Mouse (Mus musculus) liver, embryonic 12.5 days (tissue): ENCODE results near the gene Ankef1. TPM values are rescaled to one million over a fixed set of nuclear protein-coding genes. Genes with fewer than 3 reads are reported as not detected.
A peak's percentile ranks its signal among the peaks of the same experiment; 100 is the strongest.

Experiments used
- ATAC-seq: fragments of 200-750 bp; cut with Nextera tagmentation; 2 replicates; pipeline ENCODE4 v1.8.0; 2017; ENCODE audit warnings: moderate number of reproducible peaks, mild to moderate bottlenecking, moderate library complexity
- H3K27ac ChIP-seq: fragments of 300-500 bp; sonication (generic); 2 replicates; pipeline ENCODE4 v1.5.1; 2016; ENCODE audit warnings: mild to moderate bottlenecking
- H3K27me3 ChIP-seq: fragments of 300-500 bp; sonication (generic); replicated peaks from 2 replicates; pipeline ENCODE4 v1.6.1; 2016; ENCODE audit warnings: mild to moderate bottlenecking, moderate library complexity
- H3K36me3 ChIP-seq: fragments of 300-500 bp; sonication (generic); 2 replicates; pipeline ENCODE4 v1.6.1; 2016; ENCODE audit warnings: mild to moderate bottlenecking, moderate library complexity
- H3K4me1 ChIP-seq: fragments of 300-500 bp; sonication (generic); 2 replicates; pipeline ENCODE4 v1.6.1; 2016
- H3K4me2 ChIP-seq: fragments of 300-500 bp; sonication (generic); 2 replicates; pipeline ENCODE4 v1.6.1; 2016; ENCODE audit warnings: mild to moderate bottlenecking, moderate library complexity
- H3K4me3 ChIP-seq: fragments of 300-500 bp; sonication (generic); 2 replicates; pipeline ENCODE4 v1.5.1; 2016; ENCODE audit warnings: mild to moderate bottlenecking, moderate library complexity
- H3K9ac ChIP-seq: fragments of 300-500 bp; sonication (generic); 2 replicates; pipeline ENCODE4 v1.6.1; 2016; ENCODE audit warnings: mild to moderate bottlenecking, moderate library complexity
- H3K9me3 ChIP-seq: fragments of 300-500 bp; sonication (generic); replicated peaks from 2 replicates; pipeline ENCODE4 v1.6.1; 2016; ENCODE audit warnings: mild to moderate bottlenecking, moderate library complexity
- WGBS: fragments of 180-500 bp; shearing (Covaris S2); methylation state at CpG from one replicate; pipeline ENCODE4 v1.1.7; 2016; ENCODE audit not compliant: insufficient replicate concordance; 5-methylcytosine and 5-hydroxymethylcytosine counted together
- polyA plus RNA-seq: library from polyadenylated mRNA; unstranded; fragments of >200 nt; fragmentation: Nextera tagmentation; extraction: Ambion mirVana; gene quantifications from 2 replicates; pipeline ENCODE4 v1.2.1, GENCODE M21; 2016

Ankef1 gene
- not detected in 2 replicates for polyA plus RNA-seq

DNA sequence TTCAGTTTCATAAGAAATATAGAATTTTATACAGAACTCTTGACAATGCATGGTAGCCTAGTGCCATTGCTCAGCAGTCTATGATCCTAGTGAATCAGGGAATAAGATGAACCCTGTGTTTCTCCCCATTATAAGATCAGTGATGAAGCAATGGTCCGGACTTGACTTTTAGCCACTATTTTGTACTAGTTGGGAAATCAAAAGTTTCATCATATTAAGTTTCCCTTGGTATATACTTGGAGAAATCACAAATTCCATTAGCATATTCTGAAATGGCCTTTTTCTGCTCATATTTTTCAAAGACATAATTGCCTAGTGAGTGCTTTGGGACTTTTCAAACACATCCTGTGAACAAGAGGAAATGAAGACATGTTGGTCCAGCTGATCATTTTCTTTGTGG lies at the start of gene Ankef1:
TSS of gene Ankef1 (plus strand) at position 260 of the 400 bp plus-strand sequence.
- 66% methylated on average over 1 of the region's 1 CpGs for WGBS
- no peak for ATAC-seq
- H3K9ac ChIP-seq, result no peak within 1 kb of the TSS

GRCm38 (mm10) chr2:136456468-136456867 lies 45.2 kb upstream of the Ankef1 start:
- 69% methylated on average over 2 of the region's 2 CpGs for WGBS
- H3K27ac ChIP-seq, result no peak overlapping the region
- no peaks in the 10 kb centered on the region for H3K36me3 ChIP-seq
- no peaks in the 10 kb centered on the region for H3K9me3 ChIP-seq
- no peak overlapping the region for H3K4me3 ChIP-seq
- H3K27me3 ChIP-seq, result no peaks in the 10 kb centered on the region
- H3K9ac ChIP-seq, result no peak overlapping the region
- H3K4me1 ChIP-seq, result no peaks in the 10 kb centered on the region
- H3K4me2 ChIP-seq, result no peak overlapping the region
- ATAC-seq, result peak; percentile 40; the same call in 1 of the 2 replicates

More for the DNA sequence above, at the start of gene Ankef1:
- H3K27me3 ChIP-seq, result no peaks in the 10 kb centered on the region
- no peak within 1 kb of the TSS for H3K27ac ChIP-seq
- no peaks in the 10 kb centered on the region for H3K4me1 ChIP-seq
- no peak within 1 kb of the TSS for H3K4me3 ChIP-seq
- no peak within 1 kb of the TSS for H3K4me2 ChIP-seq
- no peaks in the 10 kb centered on the region for H3K9me3 ChIP-seq
- H3K36me3 ChIP-seq, result no peaks in the 10 kb centered on the region

- Histone ChIP-seq H3K4me2 (no peak overlapping the region), H3K9ac (no peak overlapping the region), H3K4me1 (no peaks in the 10 kb centered on the region), H3K27me3 (no peaks in the 10 kb centered on the region), H3K27ac (no peak overlapping the region), H3K36me3 (no peaks in the 10 kb centered on the region), H3K4me3 (no peak overlapping the region), H3K9me3 (no peaks in the 10 kb centered on the region)
- WGBS, result 60% methylated on average over 3 of the region's 3 CpGs
- no peak for ATAC-seq
These were observed 44.8 kb upstream of the Ankef1 start for GRCm38 (mm10) chr2:136456875-136457274.

DNA sequence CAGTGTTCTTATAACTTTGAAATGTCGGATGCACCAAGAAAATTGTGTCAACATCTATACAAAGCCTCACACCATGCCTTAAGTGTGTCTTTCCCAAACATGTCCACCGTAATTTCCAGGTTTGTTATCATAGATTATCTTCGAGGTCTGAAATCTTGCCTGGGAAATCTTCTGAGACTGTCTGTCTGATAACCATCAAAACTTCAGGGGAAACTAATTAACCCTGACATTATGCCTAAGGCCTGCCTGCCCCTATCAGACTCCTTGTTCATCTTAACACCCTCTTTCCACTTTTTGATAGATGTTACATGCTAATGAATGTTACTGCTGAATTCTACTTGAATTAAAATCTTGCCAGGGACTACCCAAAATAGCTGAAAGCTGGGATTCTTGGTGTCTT lies 24.1 kb upstream of the Ankef1 start:
- ATAC-seq, result no peak
- Histone ChIP-seq H3K4me3 (no peak overlapping the region), H3K9me3 (no peaks in the 10 kb centered on the region)

DNA sequence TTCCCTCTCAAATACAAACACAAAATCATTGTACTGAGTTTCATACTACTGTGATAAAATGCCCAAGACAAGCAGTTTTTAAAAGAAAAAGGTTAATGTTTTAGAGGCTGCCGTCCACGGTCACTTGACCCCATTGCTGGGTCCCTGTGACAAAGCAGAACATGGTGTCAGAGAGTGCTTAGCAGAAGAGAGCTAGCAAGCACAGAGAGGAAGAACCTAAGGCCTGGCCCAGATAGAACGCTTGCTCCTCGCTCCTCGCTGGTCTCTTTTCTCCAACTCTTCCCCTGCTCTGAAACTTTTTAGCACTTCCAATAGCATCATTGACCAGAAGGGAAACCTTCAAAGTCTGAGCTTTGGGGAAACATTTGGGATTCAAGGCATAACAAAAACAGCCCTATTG lies 19.4 kb upstream of the Ankef1 start:
- H3K36me3 ChIP-seq, result no peaks in the 10 kb centered on the region
- no peak overlapping the region for H3K4me2 ChIP-seq
- no peaks in the 10 kb centered on the region for H3K27me3 ChIP-seq
- H3K9ac ChIP-seq, result no peak overlapping the region
- no peak for ATAC-seq
- no peak overlapping the region for H3K4me3 ChIP-seq
- no peak overlapping the region for H3K27ac ChIP-seq
- no peaks in the 10 kb centered on the region for H3K4me1 ChIP-seq
- 54% methylated on average over 5 of the region's 5 CpGs for WGBS
- H3K9me3 ChIP-seq, result no peaks in the 10 kb centered on the region

More for the DNA sequence above, 24.1 kb upstream of the Ankef1 start:
- no peaks in the 10 kb centered on the region for H3K27me3 ChIP-seq
- H3K9ac ChIP-seq, result no peak overlapping the region
- 65% methylated on average over 3 of the region's 3 CpGs for WGBS
- no peak overlapping the region for H3K4me2 ChIP-seq
- H3K27ac ChIP-seq, result no peak overlapping the region
- H3K4me1 ChIP-seq, result no peaks in the 10 kb centered on the region
- H3K36me3 ChIP-seq, result no peaks in the 10 kb centered on the region

DNA sequence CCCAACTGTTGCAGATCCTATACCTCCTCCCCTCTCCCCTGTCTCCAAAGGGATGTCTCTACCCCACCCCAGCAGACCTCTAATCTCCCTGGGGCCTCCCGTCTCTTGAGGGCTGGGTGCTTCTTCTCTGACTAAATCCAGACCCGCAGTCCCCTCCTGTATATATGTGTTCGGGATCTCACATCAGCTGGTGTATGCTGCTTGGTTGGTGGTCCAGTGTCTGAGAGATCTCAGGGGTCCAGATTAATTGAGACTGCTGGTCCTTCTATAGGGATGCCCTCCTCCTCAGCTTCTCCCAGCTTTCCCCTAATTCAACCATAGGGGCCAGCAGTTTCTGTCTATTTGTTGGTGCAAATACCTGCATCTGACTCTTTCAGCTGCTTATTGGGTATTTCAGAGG lies 18.7 kb upstream of the Ankef1 start:
- ATAC-seq, result no peak
- no peak overlapping the region for H3K27ac ChIP-seq
- no peaks in the 10 kb centered on the region for H3K4me1 ChIP-seq
- H3K27me3 ChIP-seq, result no peaks in the 10 kb centered on the region
- H3K9ac ChIP-seq, result no peak overlapping the region
- no peaks in the 10 kb centered on the region for H3K36me3 ChIP-seq
- WGBS, result 69% methylated on average over 3 of the region's 3 CpGs
- no peak overlapping the region for H3K4me3 ChIP-seq
- H3K9me3 ChIP-seq, result no peaks in the 10 kb centered on the region
- no peak overlapping the region for H3K4me2 ChIP-seq

- H3K9ac ChIP-seq, result no peak overlapping the region
- H3K27me3 ChIP-seq, result no peaks in the 10 kb centered on the region
- H3K4me3 ChIP-seq, result no peak overlapping the region
- WGBS, result 44% methylated on average over 3 of the region's 3 CpGs
- no peak for ATAC-seq
- no peak overlapping the region for H3K27ac ChIP-seq
- no peaks in the 10 kb centered on the region for H3K36me3 ChIP-seq
- H3K4me1 ChIP-seq, result no peaks in the 10 kb centered on the region
- H3K9me3 ChIP-seq, result no peaks in the 10 kb centered on the region
- H3K4me2 ChIP-seq, result no peak overlapping the region
These were observed 16.8 kb upstream of the Ankef1 start for GRCm38 (mm10) chr2:136484955-136485354.

GRCm38 (mm10) chr2:136485401-136485800 lies 16.3 kb upstream of the Ankef1 start:
- Histone ChIP-seq H3K36me3 (no peaks in the 10 kb centered on the region), H3K4me2 (0 out of 2 replicates have a peak overlapping the region, but pooled peaks have one; percentile 22), H3K27ac (no peak overlapping the region), H3K9ac (no peak overlapping the region), H3K4me3 (no peak overlapping the region), H3K27me3 (no peaks in the 10 kb centered on the region), H3K9me3 (no peaks in the 10 kb centered on the region), H3K4me1 (no peaks in the 10 kb centered on the region)
- ATAC-seq, result no peak
- 91% methylated on average over 1 of the region's 1 CpGs for WGBS

GRCm38 (mm10) chr2:136485815-136486619 lies 15.7 kb upstream of the Ankef1 start:
- 0 out of 2 replicates have a peak overlapping the region, but pooled peaks have one; percentile 22 for H3K4me2 ChIP-seq
- WGBS, result 9% methylated on average over 6 of the region's 6 CpGs
- no peaks in the 10 kb centered on the region for H3K9me3 ChIP-seq
- no peak overlapping the region for H3K9ac ChIP-seq
- H3K27me3 ChIP-seq, result no peaks in the 10 kb centered on the region
- H3K36me3 ChIP-seq, result no peaks in the 10 kb centered on the region
- no peaks in the 10 kb centered on the region for H3K4me1 ChIP-seq
- H3K4me3 ChIP-seq, result no peak overlapping the region
- no peak overlapping the region for H3K27ac ChIP-seq
- peak; percentile 58; the same call in 1 of the 2 replicates for ATAC-seq

DNA sequence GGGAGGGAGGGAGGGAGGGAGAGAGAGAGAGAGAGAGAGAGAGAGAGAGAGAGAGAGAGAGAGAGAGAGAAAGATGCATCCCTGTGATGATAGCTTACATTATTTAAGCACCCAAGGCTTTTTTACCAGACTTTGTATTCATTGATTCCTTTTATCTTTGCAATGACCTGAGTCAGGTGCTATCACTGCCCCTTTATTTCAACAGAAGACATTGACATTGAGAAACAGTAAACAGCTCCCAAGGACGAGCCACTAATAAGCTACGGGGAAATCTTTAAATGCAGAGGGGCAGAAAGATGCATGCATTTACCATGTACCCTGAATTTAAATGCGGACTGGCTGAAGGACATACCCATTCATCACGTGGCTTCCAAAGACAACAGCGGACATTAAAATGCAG lies 14.7 kb upstream of the Ankef1 start:
- H3K9ac ChIP-seq, result no peak overlapping the region
- no peaks in the 10 kb centered on the region for H3K36me3 ChIP-seq
- H3K9me3 ChIP-seq, result no peaks in the 10 kb centered on the region
- no peaks in the 10 kb centered on the region for H3K27me3 ChIP-seq
- H3K27ac ChIP-seq, result no peak overlapping the region
- H3K4me2 ChIP-seq, result no peak overlapping the region
- 60% methylated on average over 5 of the region's 5 CpGs for WGBS
- no peaks in the 10 kb centered on the region for H3K4me1 ChIP-seq
- no peak for ATAC-seq
- no peak overlapping the region for H3K4me3 ChIP-seq

GRCm38 (mm10) chr2:136511073-136511472 lies 9.4 kb downstream of the Ankef1 start:
- ATAC-seq, result no peak
- H3K27ac ChIP-seq, result no peak overlapping the region
- H3K27me3 ChIP-seq, result no peaks in the 10 kb centered on the region
- H3K9me3 ChIP-seq, result no peaks in the 10 kb centered on the region
- no peak overlapping the region for H3K4me2 ChIP-seq
- H3K9ac ChIP-seq, result no peak overlapping the region
- no peaks in the 10 kb centered on the region for H3K36me3 ChIP-seq
- no peaks in the 10 kb centered on the region for H3K4me1 ChIP-seq
- no peak overlapping the region for H3K4me3 ChIP-seq
- WGBS, result 50% methylated on average over 5 of the region's 5 CpGs

DNA sequence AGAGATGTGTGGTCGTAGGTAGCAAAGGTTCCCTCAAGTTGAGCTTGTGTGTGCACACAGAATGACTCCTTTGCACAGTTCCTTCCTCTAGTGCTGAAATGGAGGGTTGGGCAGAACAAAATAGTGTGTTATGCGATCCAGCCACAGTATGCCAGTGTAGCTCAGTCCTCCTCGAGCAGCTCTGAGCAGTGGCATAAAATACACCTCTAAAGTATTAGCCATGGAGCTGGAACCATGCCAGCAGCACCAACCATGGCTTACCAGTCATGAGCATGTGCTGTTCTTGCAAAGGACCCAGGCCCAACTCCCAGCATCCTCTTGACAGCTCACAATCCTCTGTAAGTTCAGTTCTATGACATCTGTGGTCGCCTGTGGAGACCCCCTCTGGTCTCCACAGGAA lies 10.0 kb downstream of the Ankef1 start:
- Histone ChIP-seq H3K27me3 (no peaks in the 10 kb centered on the region), H3K4me3 (no peak overlapping the region), H3K27ac (no peak overlapping the region), H3K9ac (no peak overlapping the region), H3K36me3 (no peaks in the 10 kb centered on the region), H3K9me3 (no peaks in the 10 kb centered on the region), H3K4me2 (no peak overlapping the region), H3K4me1 (no peaks in the 10 kb centered on the region)
- ATAC-seq, result no peak
- 53% methylated on average over 4 of the region's 4 CpGs for WGBS
